Mouse (Mus musculus): ENCODE results near the gene Tmeff1.

- TF ChIP-seq EP300 (IDR thresholded peaks at IDR 0.05) (no peak), CTCF (IDR thresholded peaks at IDR 0.05) (no peak)
Measured at GRCm38 (mm10) chr4:48622246-48622645, 37.3 kb downstream of the Tmeff1 start.

Data from lung, postnatal 0 days (tissue).